Mouse (Mus musculus) MEL (cell line): ENCODE measurements around the gene Cpeb3. TPM values are rescaled to one million over a fixed set of nuclear protein-coding genes. Genes with fewer than 3 reads are reported as not detected.

Experiments used
- DNase-seq: peaks from one replicate; pipeline ENCODE4 v3.0.0; 2011; ENCODE audit warnings: low read depth, low spot score
- H3K27ac ChIP-seq: 2 replicates; pipeline ENCODE4 v1.5.1; 2012; ENCODE audit warnings: low read depth, mild to moderate bottlenecking, control low read depth, low read length, moderate library complexity; ENCODE audit not compliant: control insufficient read depth
- H3K27me3 ChIP-seq, 2 experiments: fragments of 150-350 bp in 1 of 2; sonication (generic) in 1 of 2; 2 replicates each; pipeline ENCODE4 v1.6.1; 2012; ENCODE audit warnings: low read length in 2 of 2, mild to moderate bottlenecking in 2 of 2, improper control_type of control experiment in 1 of 2, moderate library complexity in 1 of 2; ENCODE audit not compliant: insufficient read depth in 2 of 2, control insufficient read depth in 1 of 2
- H3K36me3 ChIP-seq, 2 experiments: 2 replicates each; pipeline ENCODE4 v1.6.1; 2012 to 2014; ENCODE audit warnings: low read length in 2 of 2, improper control_type of control experiment in 1 of 2, inconsistent platforms in 1 of 2, mild to moderate bottlenecking in 1 of 2; ENCODE audit not compliant: insufficient read depth in 2 of 2, control insufficient read depth in 1 of 2
- H3K4me1 ChIP-seq, 2 experiments: fragments of 150-350 bp in 1 of 2; sonication (generic) in 1 of 2; 2 replicates each; pipeline ENCODE4 v1.6.1; 2012; ENCODE audit warnings: low read length in 2 of 2, improper control_type of control experiment in 1 of 2, mild to moderate bottlenecking in 1 of 2; ENCODE audit not compliant: insufficient read depth in 2 of 2, control insufficient read depth in 1 of 2
- H3K4me3 ChIP-seq, 2 experiments: fragments of 150-350 bp in 1 of 2; sonication (generic) in 1 of 2; 2 replicates each; pipeline ENCODE4 v1.5.1; 2012; ENCODE audit warnings: low read depth in 2 of 2, low read length in 2 of 2, mild to moderate bottlenecking in 2 of 2, moderate library complexity in 2 of 2, control low read depth in 1 of 2, improper control_type of control experiment in 1 of 2; ENCODE audit not compliant: control insufficient read depth in 1 of 2, insufficient read depth in 1 of 2
- H3K79me2 ChIP-seq: 2 replicates; pipeline ENCODE4 v1.6.1; 2012; ENCODE audit warnings: mild to moderate bottlenecking, low read length, moderate library complexity; ENCODE audit not compliant: control insufficient read depth, poor library complexity, insufficient read depth
- H3K9ac ChIP-seq: 2 replicates; pipeline ENCODE4 v1.6.1; 2012; ENCODE audit warnings: low read depth, mild to moderate bottlenecking, control low read depth, low read length, moderate library complexity; ENCODE audit not compliant: control insufficient read depth, poor library complexity, severe bottlenecking
- H3K9me3 ChIP-seq: fragments of 150-350 bp; sonication (generic); replicated peaks from 2 replicates; pipeline ENCODE4 v1.6.1; 2012; ENCODE audit warnings: mild to moderate bottlenecking, low read length, improper control_type of control experiment, moderate library complexity; ENCODE audit not compliant: insufficient read depth
- CHD2 ChIP-seq: IDR thresholded peaks from 2 replicates; pipeline ENCODE4 v1.6.1; 2011; ENCODE audit warnings: low read length, improper control_type of control experiment
- CTCF ChIP-seq, 3 experiments: IDR thresholded peaks in 2 of 3; conservative IDR thresholded peaks in 1 of 3; 2 replicates each; pipeline ENCODE4 v1.5.1; 2011 to 2012; ENCODE audit warnings: low read length in 3 of 3, low read depth in 2 of 3, mild to moderate bottlenecking in 2 of 3, improper control_type of control experiment in 1 of 3, inconsistent platforms in 1 of 3, mixed read lengths in 1 of 3, moderate library complexity in 1 of 3; ENCODE audit not compliant: control insufficient read depth in 1 of 3, insufficient read depth in 1 of 3, poor library complexity in 1 of 3, severe bottlenecking in 1 of 3
- E2F4 ChIP-seq: IDR thresholded peaks from 2 replicates; pipeline ENCODE4 v1.6.1; 2011; ENCODE audit warnings: low read depth, low read length, improper control_type of control experiment, borderline replicate concordance
- GABPA ChIP-seq: IDR thresholded peaks from 2 replicates; pipeline ENCODE4 v1.6.1; 2012; ENCODE audit warnings: low read depth, mild to moderate bottlenecking, inconsistent platforms, low read length, improper control_type of control experiment, moderate library complexity
- GATA1 ChIP-seq: IDR thresholded peaks from 2 replicates; pipeline ENCODE4 v1.6.1; 2011; ENCODE audit warnings: low read depth, low read length, improper control_type of control experiment
- HCFC1 ChIP-seq: IDR thresholded peaks from 2 replicates; pipeline ENCODE4 v1.6.1; 2012; ENCODE audit warnings: low read depth, mild to moderate bottlenecking, inconsistent platforms, low read length, improper control_type of control experiment, moderate library complexity
- JUND ChIP-seq: IDR thresholded peaks from 2 replicates; pipeline ENCODE4 v1.6.1; 2011; ENCODE audit warnings: low read depth, mild to moderate bottlenecking, improper control_type of control experiment, low read length
- MAFK ChIP-seq: IDR thresholded peaks from 2 replicates; pipeline ENCODE4 v1.6.1; 2011; ENCODE audit warnings: low read depth, mild to moderate bottlenecking, low read length, improper control_type of control experiment, borderline replicate concordance
- MYC ChIP-seq: IDR thresholded peaks from 2 replicates; pipeline ENCODE4 v1.6.1; 2011; ENCODE audit warnings: low read depth, mild to moderate bottlenecking, low read length, improper control_type of control experiment, moderate library complexity
- NRF1 ChIP-seq: IDR thresholded peaks from 2 replicates; pipeline ENCODE4 v1.6.1; 2014; ENCODE audit warnings: low read depth, mild to moderate bottlenecking, inconsistent platforms, low read length, improper control_type of control experiment, moderate library complexity; ENCODE audit not compliant: poor library complexity, insufficient read depth, severe bottlenecking
- RCOR1 ChIP-seq: IDR thresholded peaks from 2 replicates; pipeline ENCODE4 v1.6.1; 2012; ENCODE audit warnings: low read depth, mild to moderate bottlenecking, inconsistent platforms, low read length, improper control_type of control experiment
- SIN3A ChIP-seq: IDR thresholded peaks from 2 replicates; pipeline ENCODE4 v1.6.1; 2012; ENCODE audit warnings: low read length, improper control_type of control experiment, inconsistent platforms
- SMC3 ChIP-seq: IDR thresholded peaks from 2 replicates; pipeline ENCODE4 v1.6.1; 2011; ENCODE audit warnings: low read depth, low read length, improper control_type of control experiment
- TAL1 ChIP-seq: IDR thresholded peaks from 2 replicates; pipeline ENCODE4 v1.6.1; 2012; ENCODE audit warnings: mild to moderate bottlenecking, inconsistent platforms, low read length, moderate library complexity, mixed read lengths
- TBP ChIP-seq: IDR thresholded peaks from 2 replicates; pipeline ENCODE4 v1.8.0; 2011; ENCODE audit warnings: low read depth, low read length, improper control_type of control experiment
- TCF12 ChIP-seq: IDR thresholded peaks from 2 replicates; pipeline ENCODE4 v1.6.1; 2014; ENCODE audit warnings: low read depth, mild to moderate bottlenecking, inconsistent platforms, low read length, improper control_type of control experiment, moderate library complexity
- UBTF ChIP-seq: IDR thresholded peaks from 2 replicates; pipeline ENCODE4 v1.6.1; 2012; ENCODE audit warnings: low read depth, mild to moderate bottlenecking, inconsistent platforms, low read length, improper control_type of control experiment, moderate library complexity, borderline replicate concordance; ENCODE audit not compliant: insufficient read depth
- USF1 ChIP-seq: IDR thresholded peaks from 2 replicates; pipeline ENCODE4 v1.6.1; 2014; ENCODE audit warnings: low read depth, mild to moderate bottlenecking, inconsistent platforms, low read length, improper control_type of control experiment, moderate library complexity
- USF2 ChIP-seq, 2 experiments: IDR thresholded peaks; 2 replicates each; pipeline ENCODE4 v1.6.1; 2011 to 2012; ENCODE audit warnings: improper control_type of control experiment in 2 of 2, low read length in 2 of 2, borderline replicate concordance in 1 of 2, inconsistent platforms in 1 of 2, low read depth in 1 of 2, mild to moderate bottlenecking in 1 of 2; ENCODE audit not compliant: insufficient read depth in 1 of 2
- ZKSCAN1 ChIP-seq: IDR thresholded peaks from 2 replicates; pipeline ENCODE4 v1.6.1; 2012; ENCODE audit warnings: low read depth, mild to moderate bottlenecking, inconsistent platforms, low read length, improper control_type of control experiment, moderate library complexity
- polyA plus RNA-seq, 2 experiments: library from polyadenylated mRNA; stranded (reverse) in 1 of 2; unstranded in 1 of 2; fragments of >175 nt in 1 of 2; fragments of >200 nt in 1 of 2; gene quantifications; 2 replicates each; pipeline versions ENCODE4 v1.2.1 to v1.2.4; 2012; ENCODE audit warnings: low replicate concordance in 2 of 2, low read depth in 1 of 2; ENCODE audit not compliant: insufficient read length in 2 of 2, insufficient read depth in 1 of 2, missing spikeins in 1 of 2
- total RNA-seq: library from RNA; depleted of rRNA; stranded (reverse); fragments of 300-350 nt; gene quantifications from 2 replicates; pipeline ENCODE4 v1.2.3, GENCODE M21; 2012

Gene Cpeb3
- total and polyA plus RNA-seq, 3 experiments: 0.35 to 0.93 TPM; not detected in 1

DNA sequence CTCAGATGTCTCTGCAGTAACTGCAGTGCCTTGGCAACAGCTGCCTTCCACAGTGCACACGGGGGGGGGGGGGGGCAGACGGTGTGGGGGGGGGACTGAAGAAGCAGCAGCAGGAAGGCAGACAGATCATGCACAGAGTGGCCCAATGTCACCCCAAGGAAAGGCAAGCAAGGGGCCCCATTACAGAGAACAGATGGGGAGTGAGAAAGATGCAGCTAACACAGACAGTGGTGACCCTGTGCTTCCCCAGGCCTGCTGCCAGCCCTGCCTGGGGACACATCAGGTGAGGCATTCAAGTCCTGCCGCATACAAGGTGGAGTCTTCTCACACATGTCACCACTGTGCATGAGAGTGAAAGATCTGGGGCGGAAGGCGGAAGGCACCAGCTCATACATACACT, 187.9 kb downstream of the Cpeb3 start:
- no peaks in the 10 kb centered on the region for H3K27me3 ChIP-seq
- no peaks in the 10 kb centered on the region for H3K9me3 ChIP-seq
- no peaks in the 10 kb centered on the region for H3K36me3 ChIP-seq
- no peak overlapping the region for H3K4me3 ChIP-seq
- H3K79me2 ChIP-seq: no peaks in the 10 kb centered on the region
- TF ChIP-seq TAL1 (no peak), RCOR1 (no peak), TBP (no peak), SIN3A (no peak), UBTF (no peak), HCFC1 (no peak)
- no peak overlapping the region for H3K27ac ChIP-seq
- no peak for DNase-seq
- no peak overlapping the region for H3K9ac ChIP-seq
- H3K4me1 ChIP-seq: no peaks in the 10 kb centered on the region

DNA sequence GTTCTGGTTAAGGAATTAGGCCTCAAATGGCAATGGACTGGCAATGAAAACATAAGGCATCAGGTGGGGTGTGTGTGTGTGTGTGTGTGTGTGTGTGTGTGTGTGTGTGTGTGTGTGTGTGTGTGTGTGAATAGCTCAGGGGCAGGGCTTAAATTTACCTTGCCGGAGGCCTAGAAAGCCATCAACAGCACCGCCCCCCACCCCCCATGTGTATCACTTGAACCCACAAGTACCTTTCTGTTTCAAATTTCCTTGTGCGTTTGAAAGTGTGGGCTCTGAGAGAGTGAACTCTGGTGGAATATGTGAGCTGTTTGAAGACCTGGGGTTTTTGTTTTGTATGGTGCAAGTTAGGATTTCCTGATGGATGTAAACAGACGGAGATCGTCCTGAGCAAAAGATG, 189.5 kb downstream of the Cpeb3 start:
- Histone ChIP-seq H3K27ac (no peak overlapping the region), H3K4me1 (no peaks in the 10 kb centered on the region), H3K9me3 (no peaks in the 10 kb centered on the region), H3K36me3 (no peaks in the 10 kb centered on the region), H3K27me3 (no peaks in the 10 kb centered on the region), H3K79me2 (no peaks in the 10 kb centered on the region), H3K4me3 (no peak overlapping the region), H3K9ac (no peak overlapping the region)
- no peak for DNase-seq
- no peak for TF ChIP-seq USF1
- TF ChIP-seq CTCF (IDR thresholded peaks at IDR 0.05 in 2 of 3, conservative IDR thresholded peaks at IDR 0.05 in 1 of 3; ENCODE audit: control insufficient read depth in 1 of 3, insufficient read depth in 1 of 3, low read depth in 2 of 3, low read length in 3 of 3, poor library complexity in 1 of 3, severe bottlenecking in 1 of 3): no peak
- no peak for TF ChIP-seq GATA1
- TF ChIP-seq MAFK: no peak

- Histone ChIP-seq H3K9me3 (no peaks in the 10 kb centered on the region), H3K79me2 (no peaks in the 10 kb centered on the region), H3K4me3 (no peak overlapping the region), H3K4me1 (no peaks in the 10 kb centered on the region), H3K27ac (no peak overlapping the region), H3K36me3 (no peaks in the 10 kb centered on the region), H3K9ac (no peak overlapping the region), H3K27me3 (no peaks in the 10 kb centered on the region)
- TF ChIP-seq E2F4: no peak
- TF ChIP-seq GABPA: no peak
- no peak for TF ChIP-seq RCOR1
- TF ChIP-seq NRF1: no peak
- TF ChIP-seq ZKSCAN1: no peak
- no peak for TF ChIP-seq CHD2
- no peak for TF ChIP-seq UBTF
- TF ChIP-seq USF1: no peak
- TF ChIP-seq JUND: no peak
- no peak for TF ChIP-seq MYC
- no peak for TF ChIP-seq SMC3
- no peak for TF ChIP-seq GATA1
- TF ChIP-seq TCF12: no peak
- TF ChIP-seq USF2 (IDR thresholded peaks at IDR 0.05; ENCODE audit: borderline replicate concordance in 1 of 2, insufficient read depth in 1 of 2, low read depth in 1 of 2, low read length in 2 of 2): no peak
- no peak for DNase-seq
Measured at GRCm38 (mm10) chr19:37018411-37018810, 190.0 kb downstream of the Cpeb3 start.
